Mouse (Mus musculus) stomach, embryonic 16.5 days (tissue): ENCODE measurements at regions not wholly inside any gene's neighbourhood (a gene's known extent, or its start where the extent isn't known, plus 50 kb on each side); places are given as distances from the start of the nearest gene placed in this dataset.

Experiments used
- ATAC-seq: fragments of 200-750 bp; cut with Nextera tagmentation; 2 replicates; pipeline ENCODE4 v1.8.0; 2017; ENCODE audit warnings: moderate number of reproducible peaks, moderate TSS enrichment; ENCODE audit not compliant: insufficient read depth, low FRiP score
- H3K27ac ChIP-seq: fragments of 300-500 bp; sonication (generic); 2 replicates; pipeline ENCODE4 v1.5.1; 2014; ENCODE audit warnings: low read length
- H3K27me3 ChIP-seq: fragments of 300-500 bp; sonication (generic); 2 replicates; pipeline ENCODE4 v1.6.1; 2014; ENCODE audit warnings: low read length, control low read depth, mixed read lengths; ENCODE audit not compliant: control insufficient read depth, insufficient read depth
- H3K36me3 ChIP-seq: fragments of 300-500 bp; sonication (generic); 2 replicates; pipeline ENCODE4 v1.6.1; 2014; ENCODE audit warnings: low read length; ENCODE audit not compliant: control insufficient read depth, insufficient read depth
- H3K4me1 ChIP-seq: fragments of 300-500 bp; sonication (generic); 2 replicates; pipeline ENCODE4 v1.6.1; 2014; ENCODE audit warnings: low read length, control low read depth, mixed read lengths; ENCODE audit not compliant: control insufficient read depth, insufficient read depth
- H3K4me2 ChIP-seq: fragments of 300-500 bp; sonication (generic); 2 replicates; pipeline ENCODE4 v1.6.1; 2014; ENCODE audit warnings: low read depth, low read length, mixed read lengths
- H3K4me3 ChIP-seq: fragments of 300-500 bp; sonication (generic); replicated peaks from 2 replicates; pipeline ENCODE4 v1.5.1; 2014; ENCODE audit warnings: mild to moderate bottlenecking, low read length
- H3K9ac ChIP-seq: fragments of 300-500 bp; sonication (generic); 2 replicates; pipeline ENCODE4 v1.6.1; 2014; ENCODE audit warnings: low read length
- H3K9me3 ChIP-seq: fragments of 300-500 bp; sonication (generic); replicated peaks from 2 replicates; pipeline ENCODE4 v1.6.1; 2016; ENCODE audit warnings: low read length, control low read depth; ENCODE audit not compliant: control insufficient read depth
- WGBS: fragments of 180-500 bp; shearing (Covaris S2); extraction: QIAGEN DNeasy Blood & Tissue Kit; methylation state at CpG from one replicate; pipeline ENCODE4 v1.1.7; 2014; 5-methylcytosine and 5-hydroxymethylcytosine counted together

DNA sequence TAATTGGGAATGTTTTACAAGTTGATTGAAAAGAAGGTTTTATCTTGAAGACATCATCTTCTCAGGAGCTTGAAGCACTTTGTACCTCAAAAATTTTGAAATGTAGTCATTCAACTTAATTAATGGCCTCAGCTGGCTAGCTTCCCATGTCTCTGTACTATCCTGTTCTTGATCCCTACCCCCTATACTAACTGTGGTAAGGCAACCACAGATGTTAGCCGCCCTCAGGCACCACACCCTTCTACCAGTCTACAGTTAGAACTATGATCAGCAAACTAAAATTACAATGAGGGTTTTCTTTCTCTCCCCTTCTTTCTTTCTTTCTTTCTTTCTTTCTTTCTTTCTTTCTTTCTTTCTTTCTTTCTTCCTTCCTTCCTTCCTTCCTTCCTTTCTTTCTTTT lies 225.1 kb upstream of the Mef2c start:
- ATAC-seq: no peak

DNA sequence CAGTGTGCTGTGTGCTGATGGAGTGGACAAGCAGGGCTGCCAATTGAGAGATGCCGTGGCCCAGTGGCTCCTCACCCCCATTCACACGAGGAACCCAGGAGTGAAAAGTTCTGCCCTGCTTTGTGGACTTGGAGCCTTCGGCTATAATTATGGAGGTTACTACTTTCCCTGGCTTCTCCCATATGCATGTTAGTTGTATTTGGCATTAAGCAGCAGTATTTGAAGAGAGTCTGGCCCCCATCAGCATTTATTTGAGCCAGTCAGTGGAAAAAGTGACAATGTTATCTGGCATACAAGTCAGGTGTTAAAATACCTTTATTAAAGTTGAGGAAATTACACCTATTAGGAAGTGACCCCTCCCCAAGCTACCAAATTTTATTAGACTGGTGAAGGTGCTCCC lies 196.1 kb upstream of the Mef2c start:
- Histone ChIP-seq H3K9me3 (no peaks in the 10 kb centered on the region), H3K4me3 (no peak overlapping the region), H3K36me3 (no peaks in the 10 kb centered on the region), H3K4me2 (no peak overlapping the region), H3K27me3 (no peaks in the 10 kb centered on the region), H3K27ac (no peak overlapping the region), H3K9ac (no peak overlapping the region), H3K4me1 (no peaks in the 10 kb centered on the region)
- WGBS: 81% methylated on average over 3 of the region's 3 CpGs
- ATAC-seq: no peak

More for the DNA sequence above, 225.1 kb upstream of the Mef2c start:
- no peak overlapping the region for H3K4me3 ChIP-seq
- H3K27ac ChIP-seq: no peak overlapping the region
- no peak overlapping the region for H3K4me2 ChIP-seq
- WGBS: 83% methylated on average over 1 of the region's 1 CpGs
- no peaks in the 10 kb centered on the region for H3K36me3 ChIP-seq
- no peaks in the 10 kb centered on the region for H3K4me1 ChIP-seq
- H3K9me3 ChIP-seq: no peaks in the 10 kb centered on the region
- H3K27me3 ChIP-seq: no peaks in the 10 kb centered on the region
- H3K9ac ChIP-seq: no peak overlapping the region

DNA sequence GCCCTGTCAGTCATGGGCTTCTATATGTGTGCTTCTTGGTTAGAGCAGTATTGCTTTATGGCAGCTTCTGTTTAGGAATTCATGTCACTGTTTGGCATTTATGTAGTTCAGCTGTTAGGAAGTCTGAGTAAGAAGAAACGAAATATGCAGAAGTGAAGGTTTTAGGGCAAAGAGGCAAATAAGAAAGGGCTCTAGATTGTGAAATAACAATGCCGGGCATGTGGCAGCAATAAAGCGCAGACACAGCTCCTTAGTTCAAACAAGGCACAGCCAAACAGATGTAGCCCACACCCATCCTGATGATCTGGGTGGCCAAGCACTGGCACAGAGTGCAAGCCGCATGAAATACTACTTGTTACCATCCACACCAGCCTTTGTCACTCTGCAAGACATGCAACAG lies 175.3 kb upstream of the Mef2c start:
- Histone ChIP-seq H3K36me3 (no peaks in the 10 kb centered on the region), H3K27ac (no peak overlapping the region), H3K9ac (no peak overlapping the region), H3K4me2 (no peak overlapping the region), H3K9me3 (no peaks in the 10 kb centered on the region), H3K27me3 (no peaks in the 10 kb centered on the region), H3K4me1 (no peaks in the 10 kb centered on the region), H3K4me3 (no peak overlapping the region)
- no peak for ATAC-seq
- WGBS: 51% methylated on average over 4 of the region's 4 CpGs

DNA sequence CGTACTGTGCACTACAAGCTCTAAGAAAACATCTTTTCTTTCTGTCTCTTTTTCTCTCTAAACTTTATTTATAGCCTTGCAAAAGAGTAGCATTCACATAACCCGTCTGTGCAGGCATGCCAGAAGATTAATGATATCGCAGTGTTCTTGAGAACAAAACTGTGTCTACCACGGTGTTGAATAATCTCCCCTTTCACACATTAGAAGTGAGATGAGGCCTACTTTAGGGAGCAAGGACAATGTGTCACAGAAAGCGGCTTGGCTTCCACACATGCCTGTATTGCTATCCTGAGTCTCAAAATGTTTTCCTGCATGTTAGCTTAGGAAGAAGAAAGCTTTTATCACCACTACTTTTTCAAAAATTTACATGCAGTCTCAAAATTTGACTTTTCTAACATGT lies 170.1 kb upstream of the Mef2c start:
- WGBS: 28% methylated on average over 5 of the region's 5 CpGs
- Histone ChIP-seq H3K9ac (no peak overlapping the region), H3K4me3 (no peak overlapping the region), H3K4me1 (no peaks in the 10 kb centered on the region), H3K27me3 (no peaks in the 10 kb centered on the region), H3K36me3 (no peaks in the 10 kb centered on the region), H3K4me2 (no peak overlapping the region), H3K9me3 (no peaks in the 10 kb centered on the region), H3K27ac (no peak overlapping the region)
- ATAC-seq: no peak

DNA sequence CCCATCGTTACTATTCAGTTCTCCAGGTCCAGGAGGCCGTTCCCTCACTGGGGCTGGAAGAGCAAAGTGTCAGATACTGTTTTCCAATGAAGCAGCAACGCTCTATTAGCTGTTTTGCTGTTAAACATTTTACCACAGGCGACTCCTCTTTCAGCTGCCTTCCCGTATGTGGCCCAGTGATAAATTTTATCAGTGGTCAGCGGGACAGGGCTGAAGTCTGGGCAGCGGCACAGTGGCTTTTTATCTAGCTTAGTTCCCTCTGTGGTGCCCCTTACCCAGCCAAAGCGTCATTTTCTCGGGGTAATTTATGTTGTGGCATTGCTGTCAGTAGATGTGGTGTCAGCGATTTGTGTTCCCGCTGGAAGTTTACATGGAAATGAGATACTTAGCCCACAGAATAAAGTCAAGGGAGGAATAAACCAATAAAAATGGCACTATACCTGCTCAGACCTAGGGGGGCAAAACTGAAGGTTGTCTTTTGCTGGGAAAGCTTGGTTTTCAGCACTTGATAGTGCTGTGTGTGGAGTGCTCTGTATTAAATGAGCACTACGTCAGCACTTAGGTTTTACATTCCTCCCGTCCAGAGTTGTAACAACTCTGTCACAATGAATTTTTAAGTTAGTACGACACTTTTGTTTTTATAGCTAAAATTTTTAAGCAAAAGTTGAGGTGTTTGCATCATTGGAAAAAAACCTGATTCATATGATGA lies 159.1 kb upstream of the Mef2c start:
- Histone ChIP-seq H3K9me3 (no peaks in the 10 kb centered on the region), H3K4me1 (no peaks in the 10 kb centered on the region), H3K36me3 (no peaks in the 10 kb centered on the region), H3K4me2 (no peak overlapping the region), H3K27me3 (no peaks in the 10 kb centered on the region), H3K9ac (no peak overlapping the region), H3K27ac (no peak overlapping the region), H3K4me3 (no peak overlapping the region)
- 69% methylated on average over 14 of the region's 14 CpGs for WGBS
- ATAC-seq: no peak

DNA sequence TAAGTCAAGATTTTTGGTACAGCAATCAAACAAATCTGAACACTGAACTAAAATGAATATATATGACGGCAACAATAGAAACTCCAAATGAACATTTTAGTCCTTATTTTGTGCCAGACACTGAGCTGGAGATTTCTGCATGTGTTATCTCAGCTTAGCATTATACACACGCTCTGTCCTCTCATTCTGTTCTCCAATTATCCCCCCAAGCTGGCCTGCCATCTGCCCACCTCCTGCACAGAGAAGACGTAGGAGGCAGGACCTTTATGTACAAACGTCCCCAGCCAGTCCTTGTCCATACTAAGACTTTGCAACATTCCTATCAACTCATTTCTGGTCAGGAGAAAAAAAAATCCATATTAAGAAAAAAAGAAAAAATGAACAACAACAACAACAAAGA lies 148.5 kb upstream of the Mef2c start:
- H3K36me3 ChIP-seq: no peaks in the 10 kb centered on the region
- H3K27me3 ChIP-seq: no peaks in the 10 kb centered on the region
- no peak overlapping the region for H3K4me2 ChIP-seq
- H3K9me3 ChIP-seq: no peaks in the 10 kb centered on the region
- 85% methylated on average over 4 of the region's 4 CpGs for WGBS
- ATAC-seq: no peak
- no peak overlapping the region for H3K27ac ChIP-seq
- no peak overlapping the region for H3K9ac ChIP-seq
- no peak overlapping the region for H3K4me3 ChIP-seq
- H3K4me1 ChIP-seq: no peaks in the 10 kb centered on the region

DNA sequence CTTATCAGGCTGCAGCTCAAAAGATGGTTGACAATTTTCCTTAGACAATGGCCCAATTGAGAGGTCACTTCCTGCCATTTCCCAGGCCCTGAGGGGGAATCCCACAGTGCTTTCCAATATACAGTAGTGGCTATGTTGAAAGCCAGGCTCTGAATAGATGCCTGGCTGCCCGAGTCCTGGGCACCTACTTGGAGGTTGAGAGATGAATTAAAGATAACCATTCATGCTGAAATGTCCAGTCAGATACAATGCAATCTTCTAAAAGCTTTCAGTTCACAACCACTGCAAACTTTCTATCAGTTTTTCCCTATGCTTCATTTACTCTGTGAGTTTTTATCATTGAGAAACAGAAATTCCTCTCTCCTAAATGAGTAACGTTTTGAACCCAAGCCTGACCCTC lies 143.3 kb upstream of the Mef2c start:
- no peak overlapping the region for H3K4me2 ChIP-seq
- no peaks in the 10 kb centered on the region for H3K4me1 ChIP-seq
- no peaks in the 10 kb centered on the region for H3K27me3 ChIP-seq
- H3K9me3 ChIP-seq: no peaks in the 10 kb centered on the region
- no peak overlapping the region for H3K9ac ChIP-seq
- 50% methylated on average over 2 of the region's 2 CpGs for WGBS
- ATAC-seq: no peak
- no peak overlapping the region for H3K4me3 ChIP-seq
- no peaks in the 10 kb centered on the region for H3K36me3 ChIP-seq
- H3K27ac ChIP-seq: no peak overlapping the region

DNA sequence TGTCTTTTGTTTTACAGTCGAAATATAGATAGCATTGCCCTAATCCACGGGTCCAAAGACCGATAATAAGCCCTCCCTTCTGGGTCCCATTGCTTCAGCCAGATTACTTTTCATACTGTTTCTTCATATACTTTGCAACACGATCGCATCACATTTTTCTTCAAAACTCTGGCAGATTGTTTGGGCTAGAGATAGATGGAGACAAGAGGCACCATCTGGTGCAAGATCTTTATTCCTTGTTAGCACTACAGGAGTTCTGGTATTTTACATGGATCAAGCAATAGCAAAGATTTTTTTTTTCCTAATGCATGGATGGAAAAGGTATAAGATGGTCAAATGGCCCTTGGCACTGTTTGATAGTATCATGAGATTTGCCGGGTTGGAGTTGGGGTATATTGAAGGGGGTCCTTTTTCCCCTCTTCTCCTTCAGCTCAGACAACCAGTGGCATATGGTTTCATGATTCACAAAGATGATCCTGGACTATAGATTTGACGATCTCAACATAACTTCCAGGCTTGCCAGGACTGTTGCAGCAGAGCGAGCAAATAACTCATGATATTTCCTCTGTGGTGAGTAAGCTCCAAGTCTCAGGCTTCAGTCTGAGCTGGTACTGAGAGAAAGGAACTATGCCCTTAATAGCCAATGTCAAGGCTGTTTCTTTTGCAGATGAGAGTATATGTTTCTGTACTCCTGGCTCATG lies 127.6 kb upstream of the Mef2c start:
- 76% methylated on average over 8 of the region's 8 CpGs for WGBS
- no peaks in the 10 kb centered on the region for H3K36me3 ChIP-seq
- ATAC-seq: no peak
- H3K4me1 ChIP-seq: no peaks in the 10 kb centered on the region
- H3K4me2 ChIP-seq: no peak overlapping the region
- H3K9me3 ChIP-seq: no peaks in the 10 kb centered on the region
- H3K4me3 ChIP-seq: no peak overlapping the region
- H3K9ac ChIP-seq: no peak overlapping the region
- H3K27ac ChIP-seq: no peak overlapping the region
- H3K27me3 ChIP-seq: no peaks in the 10 kb centered on the region

DNA sequence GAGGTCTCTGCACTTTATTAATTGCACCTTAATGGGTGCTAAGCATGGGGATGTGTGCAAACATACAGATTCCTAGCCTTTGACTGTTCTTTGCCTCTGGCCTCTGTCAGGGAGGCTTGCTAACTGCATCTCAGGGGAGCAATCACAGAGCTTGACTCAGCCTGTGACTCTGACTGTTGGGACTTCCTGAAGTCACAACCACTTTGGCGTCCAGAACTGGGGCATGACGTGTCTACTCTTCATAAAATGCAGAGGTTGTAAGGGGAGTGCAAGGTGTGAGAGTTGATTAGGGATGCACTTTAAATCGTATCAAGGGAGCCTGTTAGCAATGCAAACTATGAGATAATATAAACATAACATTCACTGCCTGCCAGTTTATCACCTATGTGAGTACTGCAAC lies 125.2 kb upstream of the Mef2c start:
- no peak overlapping the region for H3K9ac ChIP-seq
- H3K4me1 ChIP-seq: no peaks in the 10 kb centered on the region
- ATAC-seq: no peak
- WGBS: 43% methylated on average over 3 of the region's 3 CpGs
- H3K9me3 ChIP-seq: no peaks in the 10 kb centered on the region
- H3K27me3 ChIP-seq: no peaks in the 10 kb centered on the region
- H3K27ac ChIP-seq: no peak overlapping the region
- no peaks in the 10 kb centered on the region for H3K36me3 ChIP-seq
- no peak overlapping the region for H3K4me3 ChIP-seq
- no peak overlapping the region for H3K4me2 ChIP-seq
